Mouse (Mus musculus): ENCODE measurements around the gene Zbtb46.

- TF ChIP-seq CTCF (IDR thresholded peaks at IDR 0.05; ENCODE audit: borderline replicate concordance, extremely low read depth, insufficient read depth, insufficient read length) (no peak), POLR2A (IDR thresholded peaks at IDR 0.05; ENCODE audit: borderline replicate concordance, extremely low read depth, insufficient read depth, insufficient read length, poor library complexity, severe bottlenecking) (no peak)
Measured at GRCm38 (mm10) chr2:181465423-181465822, 6.2 kb upstream of the Zbtb46 start.
